Mouse (Mus musculus) T-cell, adult 2 months (primary cell): ENCODE results near the gene Tnip3.

Experiments
- DNase-seq: peaks from one replicate; pipeline ENCODE4 v3.0.0; 2022; ENCODE audit warnings: low spot score

The Tnip3 gene

GRCm38 (mm10) chr6:65525192-65525591, at the start of gene Tnip3:
Gene Tnip3 (plus strand): TSS chr6:65525313.
- DNase-seq, result peak; percentile 15

DNA sequence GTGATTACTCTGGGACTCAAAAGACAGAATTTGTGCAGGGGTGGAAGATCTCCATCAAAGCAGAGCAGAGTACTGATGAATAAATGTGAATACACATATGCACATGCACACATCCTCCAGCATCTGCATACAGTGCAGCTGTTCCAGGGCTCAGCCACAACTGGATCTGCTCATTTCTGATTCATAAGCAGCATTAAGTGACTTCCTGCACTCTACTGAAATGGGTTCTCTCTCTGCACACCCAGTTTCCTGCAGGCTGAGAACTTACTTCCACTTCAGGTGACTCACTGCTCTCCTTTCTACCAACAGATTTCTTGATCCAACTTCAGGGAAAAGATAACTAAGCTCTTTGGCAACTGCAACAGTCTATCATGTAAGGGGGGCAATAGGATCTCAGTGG, 26.3 kb upstream of the Tnip3 start:
- no peak for DNase-seq

DNA sequence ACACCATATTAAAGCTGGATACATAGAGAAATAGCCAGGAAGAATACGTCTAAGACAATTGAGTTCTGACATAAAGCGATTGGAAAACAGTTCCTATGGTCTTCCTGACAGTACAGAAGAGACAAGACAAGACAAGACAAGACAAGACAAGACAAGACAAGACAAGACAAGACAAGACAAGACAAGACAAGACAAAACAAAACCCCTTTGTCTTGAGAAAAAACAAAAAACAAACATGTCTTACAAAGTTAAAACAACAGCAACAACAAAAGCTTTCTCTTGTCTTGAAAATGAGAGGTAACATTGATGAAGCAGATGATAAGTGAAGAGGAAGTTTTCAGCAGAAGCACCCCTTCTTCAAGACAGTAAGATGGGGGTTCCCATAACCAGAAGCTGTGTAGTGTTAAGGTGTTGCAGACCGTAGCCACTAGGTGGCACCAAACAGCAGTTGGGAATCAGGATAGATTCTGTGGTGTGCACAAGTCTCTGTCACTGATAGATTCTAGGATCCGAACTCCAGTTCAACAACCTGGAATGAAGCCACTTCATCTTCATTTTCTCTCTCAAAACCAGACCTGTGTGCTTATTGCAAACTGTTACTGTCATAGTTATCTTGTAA, 15.0 kb upstream of the Tnip3 start:
- peak; percentile 66 for DNase-seq

- no peak for DNase-seq
These were observed 11.3 kb upstream of the Tnip3 start for GRCm38 (mm10) chr6:65513813-65514212.

GRCm38 (mm10) chr6:65516759-65517158, 8.4 kb upstream of the Tnip3 start:
- no peak for DNase-seq

GRCm38 (mm10) chr6:65520821-65521220, 4.3 kb upstream of the Tnip3 start:
- DNase-seq, result no peak

DNA sequence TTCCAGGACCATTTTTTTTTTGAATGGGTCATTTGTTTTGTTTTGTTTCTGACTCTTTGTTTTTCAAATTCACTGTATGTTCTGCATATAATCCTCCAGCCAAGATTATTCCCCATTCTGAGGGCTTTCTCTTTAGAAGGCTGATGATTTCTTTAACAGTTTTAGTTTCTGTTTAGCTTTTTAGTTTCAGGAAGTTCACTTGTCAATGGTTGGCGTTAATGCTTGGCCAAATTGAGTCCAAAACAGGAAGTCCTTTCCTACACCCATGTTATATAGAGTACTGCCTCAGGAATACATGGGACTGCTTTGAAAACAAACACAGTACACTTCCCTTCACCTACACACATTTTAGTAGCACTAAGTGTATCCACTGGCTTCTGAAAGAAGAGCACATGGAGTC, 2.8 kb downstream of the Tnip3 start:
- DNase-seq, result no peak

DNA sequence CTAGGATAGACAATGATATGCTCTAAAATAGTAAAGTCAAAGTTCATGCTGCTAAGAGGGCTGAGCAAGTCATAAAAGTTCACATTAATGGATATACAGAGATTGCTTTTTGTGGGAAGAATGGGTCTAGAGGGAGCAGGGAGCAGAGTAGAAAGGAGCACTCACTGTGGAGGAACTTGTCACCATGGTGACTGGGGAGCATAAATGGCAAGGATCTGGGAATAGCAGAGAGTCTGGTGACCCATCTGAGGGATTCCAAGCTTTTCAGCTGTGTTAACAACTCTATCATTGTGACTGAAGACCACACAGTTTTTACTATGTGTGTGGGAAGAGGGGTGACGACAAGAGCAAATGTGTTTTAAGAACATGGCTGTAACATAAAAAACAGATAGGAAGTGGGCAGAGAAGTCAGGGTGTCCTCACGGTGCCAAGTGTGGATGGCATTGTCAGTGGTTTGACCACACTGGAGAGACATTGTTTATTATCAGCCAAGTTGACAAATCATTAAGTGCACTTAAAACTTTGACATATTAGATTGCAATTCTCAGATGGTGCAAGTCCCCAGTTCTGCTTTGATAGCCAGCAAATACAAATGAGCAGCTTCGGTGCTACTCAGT, 6.2 kb downstream of the Tnip3 start:
- no peak for DNase-seq

GRCm38 (mm10) chr6:65533687-65534086, 8.6 kb downstream of the Tnip3 start:
- no peak for DNase-seq

DNA sequence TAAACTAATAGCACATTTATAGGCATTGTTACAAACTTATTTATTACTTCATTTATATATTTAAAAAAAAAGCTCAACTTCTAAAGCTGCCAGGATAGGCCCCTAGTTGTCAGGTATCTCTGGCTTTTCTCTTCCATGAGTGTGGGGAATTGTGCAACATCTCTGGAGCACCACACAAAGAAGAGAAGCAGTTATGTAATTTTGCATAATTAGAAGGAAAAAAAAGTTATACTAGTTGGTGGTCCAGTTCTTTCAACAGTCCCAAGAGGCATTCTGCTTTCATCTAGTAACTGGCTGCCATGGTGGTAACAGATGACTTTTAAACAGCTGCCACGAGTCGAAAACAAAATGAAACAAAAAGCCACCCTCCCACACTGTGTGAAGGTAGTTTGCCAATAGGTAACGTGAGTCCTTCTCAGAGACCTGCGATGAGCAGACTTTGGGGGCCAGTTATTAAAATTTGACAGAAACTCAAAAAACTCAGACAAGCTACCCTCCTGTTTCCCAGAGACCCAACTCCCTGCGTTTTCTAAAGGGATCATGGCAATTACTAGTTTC, 12.3 kb downstream of the Tnip3 start:
- DNase-seq, result no peak

DNA sequence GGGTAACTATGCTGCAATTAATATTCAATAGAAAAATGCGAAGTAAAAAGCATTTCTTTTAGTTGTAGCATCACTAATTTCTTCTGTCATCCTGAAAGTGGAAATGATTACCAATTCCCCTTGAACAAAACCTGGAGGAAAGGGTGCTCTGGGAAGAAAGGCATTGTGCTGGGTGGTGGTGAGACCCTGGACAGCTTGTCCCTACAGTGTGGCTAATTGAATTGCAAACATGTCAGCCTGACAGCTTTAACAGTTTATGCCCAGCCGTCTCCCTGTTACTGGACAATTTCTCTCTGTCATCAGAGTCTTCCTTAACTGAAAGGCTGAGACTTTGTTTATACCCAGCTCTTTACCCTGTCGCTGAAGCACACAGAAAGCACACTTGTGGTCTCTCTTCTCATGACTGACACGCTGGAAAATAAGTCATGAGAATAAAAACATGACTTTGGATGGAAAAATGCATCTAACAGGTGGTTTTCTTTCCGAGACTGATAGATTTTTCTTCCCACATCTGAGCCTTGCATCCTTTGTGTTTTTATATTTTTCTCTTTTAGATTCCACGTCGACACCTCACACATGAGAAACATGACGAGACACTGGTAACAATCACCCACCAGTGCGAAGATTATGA, 13.0 kb downstream of the Tnip3 start:
- no peak for DNase-seq

GRCm38 (mm10) chr6:65538921-65539320, 13.8 kb downstream of the Tnip3 start:
- no peak for DNase-seq

- no peak for DNase-seq
These were observed 15.0 kb downstream of the Tnip3 start for GRCm38 (mm10) chr6:65540138-65540537.

- DNase-seq, result no peak
These were observed 16.0 kb downstream of the Tnip3 start for GRCm38 (mm10) chr6:65541094-65541493.

- DNase-seq, result no peak
These were observed 17.3 kb downstream of the Tnip3 start for GRCm38 (mm10) chr6:65542391-65542790.

GRCm38 (mm10) chr6:65542913-65543312, 17.8 kb downstream of the Tnip3 start:
- no peak for DNase-seq

DNA sequence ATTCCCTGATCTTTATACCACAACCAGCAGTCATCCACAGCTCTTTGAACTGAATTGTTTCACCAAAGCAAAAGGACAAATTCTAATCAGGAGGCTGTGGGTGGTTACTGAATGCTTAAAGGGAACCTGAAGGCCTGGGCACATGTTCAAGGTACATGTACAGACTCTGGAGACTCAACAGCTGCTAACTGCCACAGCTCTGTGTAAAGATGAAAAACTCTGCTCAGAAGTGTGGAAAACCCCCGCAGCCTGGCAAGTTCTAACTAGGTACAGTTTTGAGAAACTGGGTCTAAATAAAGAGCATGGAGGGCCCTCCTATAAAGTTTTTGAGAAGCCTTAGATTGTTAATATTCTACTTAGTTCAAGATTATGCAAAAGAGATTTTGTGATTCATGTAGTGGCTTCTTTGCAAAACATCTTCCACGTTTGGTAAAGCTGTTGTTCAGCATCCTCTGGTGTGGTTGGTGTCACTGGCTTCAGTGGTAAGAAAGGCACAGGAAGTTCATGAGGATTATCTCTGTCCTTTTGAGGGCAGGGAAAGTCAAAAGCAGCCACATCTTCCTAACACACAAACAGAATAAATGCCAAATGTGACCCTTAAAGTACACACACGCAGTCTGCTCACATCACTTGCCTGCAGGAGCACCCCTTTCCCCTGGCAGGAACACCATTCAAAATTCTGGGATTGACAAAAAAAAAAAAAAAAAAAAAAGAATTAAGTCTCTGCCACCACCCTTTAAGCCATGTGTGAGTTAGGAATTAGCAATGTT, 39.0 kb downstream of the Tnip3 start:
- DNase-seq, result peak; percentile 40

DNA sequence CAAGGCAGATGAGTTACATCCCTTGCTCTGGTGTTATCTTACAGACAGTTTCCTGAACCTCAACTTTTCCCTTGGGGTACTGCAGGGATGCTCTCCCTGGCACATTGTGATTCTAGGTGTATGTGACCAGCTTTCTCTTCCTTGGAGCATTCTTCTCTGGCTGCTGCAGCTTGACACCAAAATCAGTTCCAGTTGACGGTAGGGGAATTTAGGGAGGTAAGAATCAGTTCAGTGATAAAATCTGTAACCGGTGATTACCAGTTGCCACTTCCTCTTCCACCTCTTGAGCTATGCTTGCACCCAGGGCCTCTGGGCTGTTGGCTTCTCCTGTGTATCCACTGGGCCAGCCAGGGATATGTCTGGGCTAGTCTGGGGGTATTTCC, 39.5 kb downstream of the Tnip3 start:
- DNase-seq, result peak; percentile 7

- peak; percentile 65 for DNase-seq
These were observed 44.6 kb downstream of the Tnip3 start for GRCm38 (mm10) chr6:65569741-65570140.

DNA sequence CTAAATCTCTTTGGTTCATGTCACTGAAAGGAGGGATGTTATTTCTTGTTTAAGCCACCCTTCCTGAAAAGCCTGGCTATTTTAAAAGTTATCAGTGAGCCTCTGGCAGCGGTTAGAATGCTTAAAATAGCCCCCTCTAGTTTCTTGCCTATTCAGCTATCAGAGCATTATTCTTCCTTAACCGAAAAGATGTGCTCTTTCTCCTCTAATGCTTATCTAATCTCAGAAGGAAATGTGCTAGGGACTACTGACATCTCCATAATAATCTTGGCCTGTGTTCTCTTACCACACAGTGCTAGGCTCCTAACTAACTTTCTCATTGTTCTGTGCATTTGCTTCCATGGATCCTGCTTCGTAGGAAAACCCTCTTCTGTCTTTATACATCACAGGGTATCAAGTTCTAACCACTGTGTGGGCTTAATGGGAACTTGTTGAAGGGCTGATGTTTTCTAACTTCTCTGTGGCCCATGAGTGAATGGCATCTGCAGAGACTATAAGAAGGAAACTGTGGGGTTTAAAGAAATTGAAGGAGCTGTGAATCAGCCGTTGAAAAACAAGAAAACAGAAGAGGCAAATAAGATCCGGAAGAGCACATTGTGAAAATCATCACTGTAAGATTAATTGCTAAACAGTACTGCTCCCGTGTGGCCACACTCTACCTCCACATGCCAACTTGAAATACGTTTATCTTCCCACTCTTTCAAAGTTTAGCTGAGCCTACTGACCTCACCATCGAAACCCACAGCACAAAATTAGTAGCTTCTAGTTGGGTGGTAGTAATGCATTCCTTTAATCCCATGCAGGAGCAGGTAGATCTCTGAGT, 53.2 kb downstream of the Tnip3 start:
- no peak for DNase-seq

DNA sequence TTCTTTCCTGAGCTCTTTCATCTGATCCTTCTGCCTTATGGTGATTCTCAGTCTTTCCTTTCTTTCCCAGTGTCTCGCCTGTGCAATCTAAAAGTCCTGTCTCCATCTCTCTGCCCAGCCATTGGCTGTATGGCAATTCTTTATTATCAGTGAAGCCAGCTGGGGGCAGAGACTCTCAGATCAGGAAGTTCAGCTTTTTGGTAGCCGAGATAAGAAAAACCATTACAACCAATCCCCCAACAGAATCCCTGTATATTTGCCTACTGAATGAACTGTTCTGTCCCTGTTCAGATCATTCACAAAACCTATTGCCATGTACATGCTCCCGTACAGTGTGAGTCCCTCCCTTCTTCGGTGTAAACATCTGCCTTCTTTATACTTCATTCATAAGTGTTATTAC, 57.9 kb downstream of the Tnip3 start:
- no peak for DNase-seq

GRCm38 (mm10) chr6:65584870-65585332, 59.8 kb downstream of the Tnip3 start:
- no peak for DNase-seq
